Mouse (Mus musculus) thymus, postnatal 10 days (tissue): ENCODE results near the gene Vps8.
"Not testable (repeated sequence)": the region's sequence is repeated elsewhere in the genome, so short reads cannot be mapped to it uniquely, and the experiment has no call there.

Experiments
- DNase-seq, 2 experiments: peaks; one replicate each; pipeline ENCODE4 v3.0.0; 2021; ENCODE audit warnings: low spot score in 2 of 2

Gene Vps8

GRCm38 (mm10) chr16:21655961-21656360 is 233.0 kb downstream of the Vps8 start:
- DNase-seq: no peak

DNA sequence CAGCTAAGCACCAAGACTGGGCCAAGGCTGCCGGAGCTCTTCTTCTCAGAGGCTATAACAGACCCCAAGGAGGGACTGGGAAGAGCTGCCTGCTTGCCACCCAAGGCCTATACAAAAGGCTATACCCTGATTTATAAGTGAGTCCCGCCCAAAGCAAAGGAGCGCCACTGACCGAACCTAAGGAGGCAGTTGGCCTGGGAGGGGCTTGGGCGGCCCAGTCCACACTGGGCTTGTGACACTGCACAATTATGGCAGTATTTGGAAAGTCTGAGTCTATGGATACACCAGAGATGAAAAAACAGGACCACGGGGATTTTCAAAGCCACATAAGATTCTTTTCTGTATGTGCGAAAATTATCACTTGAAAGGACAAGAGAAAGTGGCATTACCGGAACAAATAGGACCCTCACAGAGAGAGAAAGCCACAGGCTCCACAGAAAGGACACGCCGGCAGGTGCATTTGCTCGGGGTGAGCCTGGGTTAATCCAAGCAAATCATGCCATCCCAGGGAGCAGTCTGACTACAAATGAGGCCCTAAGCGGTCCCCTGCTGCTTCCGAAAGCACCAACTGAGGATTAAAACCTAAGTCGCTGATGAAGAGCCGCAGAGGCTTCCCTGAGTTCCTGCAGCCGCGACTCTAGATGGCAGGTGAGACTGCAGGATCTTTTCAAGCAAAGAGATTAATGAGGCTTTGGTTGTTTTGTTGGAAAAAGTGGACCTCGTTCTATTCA is 241.9 kb downstream of the Vps8 start:
- no peak for DNase-seq

- DNase-seq: no peak
Measured at GRCm38 (mm10) chr16:21665423-21665986, 242.6 kb downstream of the Vps8 start.

GRCm38 (mm10) chr16:21671878-21672277 is 249.0 kb downstream of the Vps8 start:
- no peak for DNase-seq

- not testable (repeated sequence) for DNase-seq
Measured at GRCm38 (mm10) chr16:21673046-21673445, 250.1 kb downstream of the Vps8 start.

DNA sequence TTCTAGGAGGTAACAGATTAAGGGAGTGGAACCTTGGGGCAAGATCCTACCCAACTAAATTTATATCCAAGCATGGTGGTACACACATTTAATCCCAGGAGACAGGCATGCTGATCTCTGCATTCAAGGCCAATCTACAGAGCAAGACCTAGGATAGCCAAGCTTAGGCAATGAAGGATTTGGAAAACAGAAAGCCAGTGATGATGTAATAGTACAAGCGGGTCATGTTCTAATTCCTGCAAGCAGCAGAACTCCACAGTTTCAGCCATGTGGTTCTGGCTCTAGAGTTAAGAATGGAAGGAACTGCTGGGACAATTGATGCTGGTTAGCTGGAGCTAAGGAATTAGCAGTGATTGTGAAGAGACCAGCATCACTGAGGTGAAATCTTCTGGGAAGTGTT is 250.7 kb downstream of the Vps8 start:
- DNase-seq: not testable (repeated sequence)

DNA sequence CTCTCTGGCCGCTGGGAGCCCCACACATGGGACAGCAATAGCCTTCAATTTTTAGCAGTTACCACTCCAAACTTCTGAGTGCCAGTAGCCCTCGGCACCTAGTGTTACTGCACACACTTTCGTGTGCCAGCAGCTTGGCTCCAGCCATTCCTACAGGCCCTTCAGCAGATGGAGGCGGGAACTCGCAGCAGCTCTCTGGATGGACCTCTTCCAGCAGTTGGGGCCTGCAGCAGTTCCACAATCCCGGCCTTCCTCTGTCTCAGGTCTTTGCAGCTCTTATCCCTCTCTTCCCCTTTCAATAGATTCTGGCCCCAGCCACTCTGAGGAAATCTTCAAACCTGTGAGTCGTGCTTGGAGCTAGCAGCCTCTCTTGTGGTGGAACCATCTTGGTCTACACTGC is 253.9 kb downstream of the Vps8 start:
- no peak for DNase-seq

GRCm38 (mm10) chr16:21687406-21687805 is 264.5 kb downstream of the Vps8 start:
- no peak for DNase-seq

GRCm38 (mm10) chr16:21689141-21689540 is 266.2 kb downstream of the Vps8 start:
- DNase-seq: peak; percentile 49 to 51

- DNase-seq: no peak
Measured at GRCm38 (mm10) chr16:21690216-21690755, 267.4 kb downstream of the Vps8 start.

DNA sequence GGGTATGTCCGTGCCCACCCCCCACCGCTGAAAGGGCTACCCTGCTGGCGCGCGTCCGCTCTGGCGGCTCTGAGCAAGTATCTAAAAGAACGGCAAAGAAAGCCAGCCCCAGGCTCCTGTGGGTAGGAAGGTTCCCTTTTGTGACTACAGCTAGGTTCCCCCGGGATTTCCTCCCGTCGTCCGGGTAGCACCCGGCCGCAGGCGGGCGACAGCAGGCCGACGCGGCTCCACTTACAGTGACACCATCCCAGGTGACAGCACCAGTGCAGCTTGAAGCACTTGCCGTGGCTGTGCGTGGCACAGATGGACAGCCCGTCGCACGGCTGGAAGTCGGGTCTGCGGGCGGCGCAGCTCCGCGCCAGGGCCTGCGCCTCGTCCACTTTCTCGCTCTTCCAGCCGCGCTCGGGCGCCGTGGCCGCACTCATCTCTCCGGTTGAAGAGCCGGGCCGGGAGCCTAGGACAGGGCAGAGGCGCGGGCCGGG is 271.1 kb downstream of the Vps8 start:
- DNase-seq: peak; percentile 35 to 51
